Mouse (Mus musculus) kidney, adult 8-10 months (tissue): Measurements from ENCODE around the gene Inhba.

Experiments used
- DNase-seq, 2 experiments: peaks; one replicate each; pipeline ENCODE4 v3.0.0; 2022

The Inhba gene

GRCm38 (mm10) chr13:16011372-16012242 is at the start of gene Inhba:
Gene Inhba, plus strand, starts transcription at chr13:16011851.
- DNase-seq: peak in 1 of 2 experiments; percentile 26

GRCm38 (mm10) chr13:15976584-15976983 is 35.1 kb upstream of the Inhba start:
- no peak for DNase-seq

- no peak for DNase-seq
Measured at GRCm38 (mm10) chr13:15979551-15979950, 32.1 kb upstream of the Inhba start.

GRCm38 (mm10) chr13:15982041-15982440 is 29.6 kb upstream of the Inhba start:
- no peak for DNase-seq

- DNase-seq: no peak
Measured at GRCm38 (mm10) chr13:15985761-15986160, 25.9 kb upstream of the Inhba start.

GRCm38 (mm10) chr13:15986172-15986571 is 25.5 kb upstream of the Inhba start:
- DNase-seq: no peak

GRCm38 (mm10) chr13:15995314-15995713 is 16.3 kb upstream of the Inhba start:
- DNase-seq: no peak

GRCm38 (mm10) chr13:16005517-16005916 is 6.1 kb upstream of the Inhba start:
- DNase-seq: peak in 1 of 2 experiments; percentile 57

- no peak for DNase-seq
Measured at GRCm38 (mm10) chr13:16007748-16008147, 3.9 kb upstream of the Inhba start.

GRCm38 (mm10) chr13:16008348-16008747 is 3.3 kb upstream of the Inhba start:
- DNase-seq: peak in 1 of 2 experiments; percentile 7

- no peak for DNase-seq
Measured at GRCm38 (mm10) chr13:16009766-16010465, 1.7 kb upstream of the Inhba start.

- no peak for DNase-seq
Measured at GRCm38 (mm10) chr13:16010586-16010985, 1.1 kb upstream of the Inhba start.

- peak; percentile 70 to 83 for DNase-seq
Measured at GRCm38 (mm10) chr13:16012243-16012887, 714 bp downstream of the Inhba start.

- no peak for DNase-seq
Measured at GRCm38 (mm10) chr13:16014166-16014565, 2.5 kb downstream of the Inhba start.

GRCm38 (mm10) chr13:16016506-16016905 is 4.9 kb downstream of the Inhba start:
- no peak for DNase-seq

- DNase-seq: no peak
Measured at GRCm38 (mm10) chr13:16017338-16017737, 5.7 kb downstream of the Inhba start.

- DNase-seq: no peak
Measured at GRCm38 (mm10) chr13:16017777-16018176, 6.1 kb downstream of the Inhba start.

- no peak for DNase-seq
Measured at GRCm38 (mm10) chr13:16018807-16019510, 7.3 kb downstream of the Inhba start.

GRCm38 (mm10) chr13:16020659-16021058 is 9.0 kb downstream of the Inhba start:
- peak in 1 of 2 experiments; percentile 36 for DNase-seq

- no peak for DNase-seq
Measured at GRCm38 (mm10) chr13:16021181-16021580, 9.5 kb downstream of the Inhba start.

- no peak for DNase-seq
Measured at GRCm38 (mm10) chr13:16021849-16022248, 10.2 kb downstream of the Inhba start.

- DNase-seq: no peak
Measured at GRCm38 (mm10) chr13:16022536-16022935, 10.9 kb downstream of the Inhba start.
